Mouse (Mus musculus): ENCODE data around the gene Cdk5r1. TPM values are rescaled to one million over a fixed set of nuclear protein-coding genes. Genes with fewer than 3 reads are reported as not detected.
"Not testable (repeated sequence)": the region's sequence is repeated elsewhere in the genome, so short reads cannot be mapped to it uniquely, and the experiment has no call there.

Gene Cdk5r1
- total and polyA plus RNA-seq, 2 experiments from 2014 or later: 69.3 to 355 TPM

DNA sequence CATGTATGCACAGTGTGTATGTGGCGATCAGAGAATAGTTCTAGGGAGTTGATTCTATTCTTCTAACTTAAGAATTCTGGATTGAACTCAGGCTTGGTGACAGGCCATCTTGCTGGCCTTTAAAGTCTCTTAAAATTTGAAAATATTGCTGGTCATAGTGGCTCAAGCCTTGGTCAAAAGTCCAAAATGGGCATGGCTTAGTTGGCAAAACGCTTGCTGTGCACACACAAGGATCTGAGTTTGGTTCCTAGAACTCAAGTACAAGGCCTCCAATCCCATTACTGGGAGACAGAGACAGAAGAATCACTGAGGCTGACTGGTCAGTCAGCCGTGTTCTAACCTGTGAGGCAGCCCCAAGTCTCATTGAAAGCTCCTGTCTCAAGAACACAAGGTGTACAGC, 29.9 kb upstream of the Cdk5r1 start:
- no peak for DNase-seq (ENCODE audit: low spot score)
- Histone ChIP-seq H3K9me3 (ENCODE audit: low read length) (no peaks in the 10 kb centered on the region), H3K9ac (replicated peaks; ENCODE audit: low read length) (no peak overlapping the region), H3K27me3 (ENCODE audit: insufficient read depth, low read length) (no peaks in the 10 kb centered on the region), H3K36me3 (ENCODE audit: insufficient read depth, low read length) (peaks cover 14% of the 10 kb centered on the region), H3K4me2 (ENCODE audit: low read depth, low read length) (no peak overlapping the region), H3K27ac (no peak overlapping the region), H3K4me1 (ENCODE audit: insufficient read depth, low read length) (no peaks in the 10 kb centered on the region), H3K4me3 (ENCODE audit: low read length) (no peak overlapping the region)
- TF ChIP-seq CTCF (IDR thresholded peaks at IDR 0.05; ENCODE audit: low read depth): no peak
- WGBS: 94% methylated on average over 3 of the region's 3 CpGs
- no peak for ATAC-seq

DNA sequence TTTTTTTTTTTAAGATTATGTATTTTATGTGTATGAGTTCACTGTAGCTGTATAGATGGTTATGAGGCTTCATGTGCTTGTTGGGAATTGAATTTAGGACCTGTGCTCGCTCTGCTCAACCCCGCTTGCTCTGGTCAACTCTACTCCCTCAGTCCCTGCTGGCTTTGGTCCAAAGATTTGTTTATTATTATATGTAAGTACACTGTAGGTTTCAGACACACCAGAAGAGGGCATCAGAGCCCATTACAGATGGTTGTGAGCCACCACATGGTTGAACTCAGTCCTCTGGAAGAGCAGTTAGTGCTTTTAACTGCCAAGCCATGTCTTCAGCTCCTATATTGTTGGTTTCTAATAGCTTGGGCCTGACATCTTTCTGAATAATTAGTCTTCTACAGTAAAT, 27.0 kb upstream of the Cdk5r1 start:
- Histone ChIP-seq H3K4me2 (ENCODE audit: low read depth, low read length) (no peak overlapping the region), H3K27ac (no peak overlapping the region), H3K9ac (replicated peaks; ENCODE audit: low read length) (no peak overlapping the region), H3K4me1 (ENCODE audit: insufficient read depth, low read length) (no peaks in the 10 kb centered on the region), H3K9me3 (ENCODE audit: low read length) (no peaks in the 10 kb centered on the region), H3K27me3 (ENCODE audit: insufficient read depth, low read length) (no peaks in the 10 kb centered on the region), H3K4me3 (ENCODE audit: low read length) (no peak overlapping the region), H3K36me3 (ENCODE audit: insufficient read depth, low read length) (peaks cover 12% of the 10 kb centered on the region)
- DNase-seq (ENCODE audit: low spot score) (no peak), ATAC-seq (no peak)
- whole genome bisulfite sequencing: 90% methylated on average over 2 of the region's 2 CpGs
- 0 out of 2 replicates have a peak, but pooled peaks have one; percentile 16 for TF ChIP-seq CTCF (IDR thresholded peaks at IDR 0.05; ENCODE audit: low read depth)

GRCm38 (mm10) chr11:80452242-80452641, 24.6 kb upstream of the Cdk5r1 start:
- no peak for ATAC-seq
- no peak for TF ChIP-seq CTCF (IDR thresholded peaks at IDR 0.05; ENCODE audit: low read depth)

DNA sequence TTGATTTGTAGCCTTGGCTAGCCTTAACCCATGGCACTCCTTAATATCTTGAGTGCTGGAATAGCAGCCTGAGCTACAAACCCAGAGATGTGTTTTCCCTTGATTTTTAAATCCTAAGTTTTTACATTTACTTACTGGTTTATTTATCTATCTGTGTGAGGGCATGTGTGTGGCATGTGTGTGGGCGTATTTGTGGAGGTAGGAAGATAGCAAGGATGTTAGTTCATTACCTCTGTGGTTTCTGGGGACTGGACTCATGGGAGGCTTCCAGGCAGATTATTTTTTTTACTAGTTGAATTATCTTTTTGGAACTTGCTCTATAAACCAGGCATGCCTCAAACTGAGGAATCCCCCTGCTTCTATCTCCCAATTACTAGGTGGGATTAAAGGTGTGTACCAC, 23.6 kb upstream of the Cdk5r1 start:
- no peaks in the 10 kb centered on the region for H3K4me1 ChIP-seq (ENCODE audit: insufficient read depth, low read length)
- 100% methylated on average over 1 of the region's 1 CpGs for WGBS
- H3K9ac ChIP-seq (replicated peaks; ENCODE audit: low read length): no peak overlapping the region
- H3K4me2 ChIP-seq (ENCODE audit: low read depth, low read length): no peak overlapping the region
- ATAC-seq: no peak
- H3K27me3 ChIP-seq (ENCODE audit: insufficient read depth, low read length): no peaks in the 10 kb centered on the region
- TF ChIP-seq CTCF (IDR thresholded peaks at IDR 0.05; ENCODE audit: low read depth): no peak
- DNase-seq (ENCODE audit: low spot score): no peak
- H3K27ac ChIP-seq: no peak overlapping the region
- peaks cover 12% of the 10 kb centered on the region; the same call in 1 of the 2 replicates for H3K36me3 ChIP-seq (ENCODE audit: insufficient read depth, low read length)
- no peak overlapping the region for H3K4me3 ChIP-seq (ENCODE audit: low read length)
- H3K9me3 ChIP-seq (ENCODE audit: low read length): no peaks in the 10 kb centered on the region

More at GRCm38 (mm10) chr11:80452242-80452641, 24.6 kb upstream of the Cdk5r1 start:
- Histone ChIP-seq H3K4me2 (ENCODE audit: low read depth, low read length) (no peak overlapping the region), H3K9ac (replicated peaks; ENCODE audit: low read length) (no peak overlapping the region), H3K9me3 (ENCODE audit: low read length) (no peaks in the 10 kb centered on the region), H3K4me3 (ENCODE audit: low read length) (no peak overlapping the region), H3K27ac (no peak overlapping the region), H3K36me3 (ENCODE audit: insufficient read depth, low read length) (peaks cover 4% of the 10 kb centered on the region; the same call in 1 of the 2 replicates), H3K4me1 (ENCODE audit: insufficient read depth, low read length) (no peaks in the 10 kb centered on the region), H3K27me3 (ENCODE audit: insufficient read depth, low read length) (no peaks in the 10 kb centered on the region)
- 87% methylated on average over 3 of the region's 3 CpGs for WGBS
- no peak for DNase-seq (ENCODE audit: low spot score)

DNA sequence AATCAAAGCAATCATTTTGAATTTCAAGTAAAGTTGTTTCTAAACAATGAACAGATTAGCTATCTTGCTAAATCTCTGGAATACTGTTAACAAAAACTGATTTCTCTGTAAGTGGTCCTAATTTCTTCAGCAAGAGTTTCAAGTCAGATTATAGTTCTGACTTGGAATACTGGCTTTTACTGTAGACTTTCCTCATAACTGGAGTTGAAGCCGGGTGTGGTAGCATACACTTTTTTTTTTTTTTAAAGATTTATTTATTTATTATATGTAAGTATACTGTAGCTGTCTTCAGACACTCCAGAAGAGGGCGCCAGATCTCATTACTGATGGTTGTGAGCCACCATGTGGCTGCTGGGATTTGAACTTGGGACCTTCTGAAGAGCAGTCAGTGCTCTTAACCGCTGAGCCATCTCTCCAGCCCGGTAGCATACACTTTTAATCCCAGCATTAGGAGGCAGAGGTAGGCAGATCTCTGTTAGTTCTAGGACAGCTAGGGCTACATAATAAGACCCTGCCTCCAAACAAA, 13.2 kb upstream of the Cdk5r1 start:
- H3K9ac ChIP-seq (replicated peaks; ENCODE audit: low read length); DNase-seq (ENCODE audit: low spot score); H3K27me3 ChIP-seq (ENCODE audit: insufficient read depth, low read length); H3K4me3 ChIP-seq (ENCODE audit: low read length); H3K4me2 ChIP-seq (ENCODE audit: low read depth, low read length); H3K27ac ChIP-seq; H3K9me3 ChIP-seq (ENCODE audit: low read length); H3K4me1 ChIP-seq (ENCODE audit: insufficient read depth, low read length); ATAC-seq: not testable (repeated sequence)
- peaks cover 42% of the 10 kb centered on the region for H3K36me3 ChIP-seq (ENCODE audit: insufficient read depth, low read length)
- 94% methylated on average over 4 of the region's 4 CpGs for WGBS

DNA sequence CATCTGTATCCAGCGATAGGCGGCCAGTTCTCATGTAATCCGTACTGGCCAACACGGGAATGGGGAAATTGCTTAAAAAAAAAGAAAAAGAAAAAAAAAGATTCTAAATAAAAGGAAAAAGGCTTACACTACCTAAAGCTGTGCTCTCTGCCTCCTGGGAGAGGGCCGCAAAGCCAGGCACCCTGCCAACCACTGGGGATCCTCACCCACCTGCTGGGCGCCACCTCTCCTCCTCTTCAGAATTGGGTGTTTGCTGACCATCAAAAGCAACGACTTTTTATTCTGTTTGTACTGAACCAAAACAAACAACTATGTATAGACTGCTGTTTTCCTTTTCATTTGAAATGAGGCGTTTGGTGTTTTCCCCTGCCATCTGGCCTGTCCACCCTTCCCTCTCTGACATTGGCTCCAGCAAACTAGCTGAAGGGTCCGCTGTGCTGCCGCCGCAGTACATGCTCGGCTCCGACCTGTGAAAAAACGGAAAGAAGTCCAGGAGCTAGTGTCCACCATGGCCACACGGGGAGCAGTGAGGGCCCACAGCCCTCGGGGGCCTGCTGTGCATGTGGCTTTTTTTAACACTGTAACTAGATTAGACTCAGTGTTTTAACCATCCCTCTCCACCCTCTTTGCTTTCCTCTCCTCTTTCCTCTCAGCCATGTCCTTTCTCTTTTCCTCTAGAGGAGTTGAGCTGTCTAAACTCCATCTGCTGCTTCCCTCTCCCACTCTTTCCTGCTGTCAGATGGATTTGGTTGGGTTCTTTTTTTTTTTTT, 4.8 kb upstream of the Cdk5r1 start:
- no peak for ATAC-seq
- H3K9me3 ChIP-seq (ENCODE audit: low read length): no peaks in the 10 kb centered on the region
- H3K4me3 ChIP-seq (ENCODE audit: low read length): no peak overlapping the region
- DNase-seq (ENCODE audit: low spot score): no peak
- no peak overlapping the region for H3K9ac ChIP-seq (replicated peaks; ENCODE audit: low read length)
- 0 out of 2 replicates have a peak, but pooled peaks have one; percentile 12 for TF ChIP-seq CTCF (IDR thresholded peaks at IDR 0.05; ENCODE audit: low read depth)
- WGBS: 73% methylated on average over 16 of the region's 16 CpGs
- H3K27me3 ChIP-seq (ENCODE audit: insufficient read depth, low read length): no peaks in the 10 kb centered on the region
- peak overlapping the region; percentile 65 for H3K27ac ChIP-seq
- H3K4me1 ChIP-seq (ENCODE audit: insufficient read depth, low read length): no peaks in the 10 kb centered on the region
- H3K4me2 ChIP-seq (ENCODE audit: low read depth, low read length): no peak overlapping the region
- peaks cover 24% of the 10 kb centered on the region for H3K36me3 ChIP-seq (ENCODE audit: insufficient read depth, low read length)

GRCm38 (mm10) chr11:80474175-80474691, 2.6 kb upstream of the Cdk5r1 start:
- Histone ChIP-seq H3K4me3 (ENCODE audit: low read length) (no peak overlapping the region), H3K4me2 (ENCODE audit: low read depth, low read length) (no peak overlapping the region), H3K36me3 (ENCODE audit: insufficient read depth, low read length) (peaks cover 16% of the 10 kb centered on the region), H3K27me3 (ENCODE audit: insufficient read depth, low read length) (no peaks in the 10 kb centered on the region), H3K9me3 (ENCODE audit: low read length) (no peaks in the 10 kb centered on the region), H3K9ac (replicated peaks; ENCODE audit: low read length) (no peak overlapping the region), H3K4me1 (ENCODE audit: insufficient read depth, low read length) (no peaks in the 10 kb centered on the region), H3K27ac (0 out of 2 replicates have a peak overlapping the region, but pooled peaks have one; percentile 20)
- DNase-seq (ENCODE audit: low spot score): peak; percentile 74
- ATAC-seq: no peak
- TF ChIP-seq CTCF (IDR thresholded peaks at IDR 0.05; ENCODE audit: low read depth): peak; percentile 74
- WGBS: 27% methylated on average over 2 of the region's 2 CpGs

Data from hindbrain, postnatal 0 days (tissue).